Mouse (Mus musculus) G1E-ER4 (cell line): ENCODE data around the gene Ptpre. TPM values are rescaled to one million over a fixed set of nuclear protein-coding genes. Genes with fewer than 3 reads are reported as not detected.

ENCODE experiments used
- GATA1 ChIP-seq: IDR thresholded peaks from one replicate; pipeline ENCODE4 v1.8.0; 2012; ENCODE audit warnings: low read length, inconsistent platforms
- polyA plus RNA-seq: library from polyadenylated mRNA; stranded (reverse); fragments of >175 nt; gene quantifications from 2 replicates; pipeline ENCODE4 v1.2.3, GENCODE M21; 2012

Ptpre gene
- polyA plus RNA-seq, 1 experiment: 23.2 TPM

DNA sequence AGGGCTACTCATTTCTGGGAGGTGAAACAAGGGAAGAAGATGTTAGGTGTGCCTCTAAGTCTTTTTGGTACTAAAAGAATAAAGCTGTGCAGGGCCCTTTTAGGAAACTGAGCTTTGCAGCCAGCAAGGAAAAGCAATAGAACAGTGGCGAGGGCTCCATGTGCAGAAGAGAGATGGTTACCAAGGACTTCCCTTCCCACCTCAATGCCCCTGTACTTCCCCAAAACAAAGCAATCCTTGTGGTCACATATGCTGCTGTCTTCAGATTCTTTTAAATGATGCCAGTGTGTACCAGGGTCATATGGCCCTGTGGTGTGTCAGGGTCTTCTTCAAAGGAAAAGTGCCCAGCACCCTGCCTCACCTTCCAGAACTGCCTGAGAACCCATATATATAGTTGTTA, 167.8 kb downstream of the Ptpre start:
- no peak for TF ChIP-seq GATA1

DNA sequence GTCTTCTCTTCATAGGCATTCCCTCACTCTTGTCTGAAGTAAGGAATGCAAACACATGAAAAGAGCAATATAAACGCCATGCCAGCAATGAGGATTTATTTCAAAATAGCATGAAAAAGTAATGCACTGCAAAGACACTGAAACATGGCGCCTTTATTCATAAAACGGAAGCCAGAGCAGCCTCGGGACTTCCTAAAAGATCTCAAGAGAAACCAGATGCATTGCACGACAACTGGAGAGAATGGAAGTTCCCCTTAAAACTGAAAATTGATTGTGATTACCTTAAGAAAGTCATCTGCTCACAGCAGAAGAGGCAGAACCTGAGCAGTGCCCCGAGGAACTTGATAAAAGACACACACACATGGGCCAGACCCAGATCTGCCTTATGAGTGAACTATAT, 168.5 kb downstream of the Ptpre start:
- no peak for TF ChIP-seq GATA1

- no peak for TF ChIP-seq GATA1
Observed at GRCm38 (mm10) chr7:135710702-135711101, 173.4 kb downstream of the Ptpre start.

DNA sequence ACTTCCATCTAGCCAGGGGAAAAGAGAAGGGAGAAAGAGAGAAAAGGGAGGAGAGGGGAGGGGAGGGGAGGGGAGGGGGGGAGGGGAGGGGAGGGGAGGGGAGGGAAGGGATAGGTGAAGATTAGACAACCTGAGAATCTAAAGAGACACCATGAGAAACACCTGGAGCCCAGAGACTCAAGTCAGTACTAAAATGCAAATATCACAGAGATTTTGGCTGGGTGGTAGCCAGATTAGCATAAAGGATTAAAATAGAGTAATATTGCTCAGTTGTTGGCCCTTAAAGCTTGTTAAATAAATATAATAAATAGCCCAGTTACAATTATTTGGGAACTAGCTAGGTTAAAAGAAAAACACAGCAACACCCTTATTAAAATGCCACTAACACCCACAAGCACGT, 175.3 kb downstream of the Ptpre start:
- TF ChIP-seq GATA1: no peak

DNA sequence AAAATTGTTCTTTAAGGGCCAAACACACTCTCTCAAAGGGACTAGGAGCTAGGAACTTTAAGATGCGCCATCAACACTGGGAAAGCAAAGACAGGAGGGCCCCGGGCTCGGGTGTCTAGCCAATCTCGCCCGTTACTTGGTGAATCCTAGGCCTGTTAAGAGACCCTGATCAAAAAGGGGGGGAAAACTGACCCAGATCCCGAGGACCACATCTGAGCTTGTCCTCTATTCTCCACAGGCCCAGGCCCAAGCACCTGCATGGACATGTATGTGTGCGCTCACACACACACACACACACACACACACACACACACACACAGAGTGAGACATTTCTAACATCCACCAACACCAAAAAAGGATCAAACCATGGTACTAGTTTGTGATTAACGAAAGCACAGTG, 176.0 kb downstream of the Ptpre start:
- no peak for TF ChIP-seq GATA1

DNA sequence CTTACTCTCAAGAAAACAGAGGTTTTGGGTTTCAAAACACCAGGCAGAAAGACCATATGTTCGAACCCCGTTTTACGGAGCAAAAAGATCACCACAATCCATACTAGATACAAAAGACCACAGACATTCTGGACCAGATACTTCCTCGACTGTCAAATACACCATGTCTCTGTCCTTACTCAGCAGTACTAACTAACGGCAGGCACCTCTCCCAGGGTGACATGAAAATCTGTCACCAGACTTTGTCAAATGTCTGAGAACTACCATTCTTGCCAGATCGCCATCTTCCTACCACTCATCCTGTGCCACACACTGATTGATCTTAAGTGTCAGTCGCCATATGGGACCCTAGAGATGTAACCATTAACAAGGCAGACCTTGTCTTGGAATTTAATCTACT, 177.9 kb downstream of the Ptpre start:
- TF ChIP-seq GATA1: no peak

GRCm38 (mm10) chr7:135715642-135716444, 178.6 kb downstream of the Ptpre start, which contains the start of gene Mki67:
Mki67 (minus strand) TSS chr7:135716361.
- no peak for TF ChIP-seq GATA1

DNA sequence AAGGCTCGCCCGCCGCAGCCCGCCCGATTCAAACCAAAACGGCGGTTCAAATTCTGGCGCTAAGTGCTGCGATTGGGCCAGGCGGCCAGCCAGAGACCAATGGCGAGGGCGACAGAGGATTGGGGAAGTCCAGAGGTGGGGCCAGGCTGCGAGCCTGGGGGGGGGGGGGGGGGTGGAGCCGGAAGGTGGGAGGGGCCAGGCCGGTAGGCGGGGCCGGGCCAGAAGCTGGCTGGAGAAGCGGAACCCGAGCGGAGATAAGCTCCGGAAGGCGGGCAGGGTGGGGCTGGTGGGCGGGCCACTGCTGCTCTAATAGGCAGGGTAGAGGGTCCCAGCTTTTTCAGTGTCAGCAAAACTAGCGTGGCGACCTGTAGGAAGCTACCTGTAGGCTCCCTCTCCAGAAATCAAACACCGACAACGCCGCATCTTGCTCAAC, 179.2 kb downstream of the Ptpre start:
- TF ChIP-seq GATA1: no peak

DNA sequence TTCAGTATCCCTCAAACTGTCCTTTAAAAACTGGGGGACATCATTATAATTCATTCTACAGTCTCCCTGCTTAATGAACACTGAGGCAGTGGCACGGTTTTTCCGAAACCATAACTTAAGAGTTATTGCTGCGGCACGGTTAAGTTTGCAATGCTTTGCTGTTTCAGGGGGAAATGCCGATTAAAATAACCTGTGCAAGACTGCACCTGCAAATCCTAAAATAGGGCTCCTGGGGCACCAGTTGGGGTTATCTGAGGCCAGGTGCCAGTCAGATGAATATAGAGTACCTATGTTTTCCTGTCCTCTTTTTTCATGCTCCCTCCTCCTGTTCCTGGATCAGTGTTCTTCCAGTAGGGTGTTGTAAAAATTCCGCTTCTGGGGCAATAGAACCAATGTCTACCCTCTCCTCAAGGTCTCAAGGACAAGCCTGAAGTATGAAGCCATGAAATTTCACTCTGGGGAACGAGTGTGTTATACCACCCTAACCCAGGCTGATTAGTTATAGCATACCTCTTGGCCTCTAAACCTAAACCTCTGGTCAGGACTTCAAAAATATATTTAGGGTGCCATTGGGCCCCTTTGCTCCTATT, 179.8 kb downstream of the Ptpre start:
- TF ChIP-seq GATA1: no peak

DNA sequence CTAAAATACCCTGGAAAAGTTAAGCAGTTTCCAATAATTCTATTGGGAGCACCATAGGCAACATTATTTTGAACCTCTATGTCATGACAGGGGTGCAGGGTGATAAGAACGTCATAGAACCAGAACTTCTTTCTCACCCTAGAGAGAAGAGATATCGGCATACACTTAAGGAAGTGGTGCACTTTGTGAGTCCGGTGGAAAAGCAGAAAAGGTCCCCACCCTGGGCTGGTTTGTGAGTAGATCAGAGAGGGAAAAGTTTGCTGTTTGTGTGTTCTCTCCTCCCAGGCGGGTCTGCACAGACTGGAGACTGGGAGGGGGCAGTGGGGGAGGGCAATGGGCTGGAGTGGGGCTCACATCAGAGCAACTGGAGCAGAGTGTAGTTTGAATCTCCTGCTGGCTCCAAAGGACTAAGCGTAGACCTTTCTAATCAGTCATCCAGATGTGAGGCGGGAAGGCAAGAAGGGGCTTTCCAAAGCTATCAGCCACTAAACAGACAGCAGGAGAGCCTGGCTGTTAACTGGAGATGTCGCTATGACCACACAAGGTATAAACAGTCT, 184.2 kb downstream of the Ptpre start:
- peak; percentile 54 for TF ChIP-seq GATA1

DNA sequence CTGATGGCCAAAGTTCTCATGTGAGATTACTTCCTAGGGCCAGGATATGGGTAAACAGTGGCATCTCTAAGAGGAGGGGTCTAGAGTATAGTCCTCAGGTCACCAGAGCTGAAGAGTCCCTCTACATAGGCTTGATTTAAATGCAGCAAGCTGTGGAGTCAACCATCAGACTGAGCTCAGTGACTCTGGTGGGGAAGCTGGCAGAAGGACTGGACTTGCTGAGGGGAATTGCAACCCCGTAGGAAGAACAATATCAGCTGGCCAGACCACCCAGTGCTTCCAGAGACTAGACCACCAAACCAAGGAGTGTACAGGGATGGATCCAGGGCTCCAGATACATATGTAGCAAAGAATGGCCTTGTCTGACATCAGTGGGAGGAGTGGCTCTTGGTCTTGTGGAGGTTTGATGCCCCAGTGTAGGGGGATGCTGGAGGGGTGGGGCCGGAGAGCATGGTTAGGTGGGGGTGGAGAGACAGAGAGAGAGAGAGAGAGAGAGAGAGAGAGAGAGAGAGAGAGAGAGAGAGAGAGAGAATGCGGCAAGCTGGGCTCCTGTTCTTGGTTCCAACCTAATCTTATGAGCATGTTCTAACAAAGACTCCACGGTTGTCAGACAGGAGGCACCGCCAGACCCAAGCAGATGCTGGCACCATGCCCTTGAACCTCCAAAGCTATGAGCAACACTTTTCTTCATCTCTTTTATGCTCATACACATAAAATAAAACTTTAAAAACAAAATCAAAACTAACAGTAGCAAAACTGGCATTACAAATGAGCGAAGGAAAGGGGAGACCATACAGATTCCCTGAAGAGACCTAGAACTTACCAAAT, 184.9 kb downstream of the Ptpre start:
- TF ChIP-seq GATA1: no peak

DNA sequence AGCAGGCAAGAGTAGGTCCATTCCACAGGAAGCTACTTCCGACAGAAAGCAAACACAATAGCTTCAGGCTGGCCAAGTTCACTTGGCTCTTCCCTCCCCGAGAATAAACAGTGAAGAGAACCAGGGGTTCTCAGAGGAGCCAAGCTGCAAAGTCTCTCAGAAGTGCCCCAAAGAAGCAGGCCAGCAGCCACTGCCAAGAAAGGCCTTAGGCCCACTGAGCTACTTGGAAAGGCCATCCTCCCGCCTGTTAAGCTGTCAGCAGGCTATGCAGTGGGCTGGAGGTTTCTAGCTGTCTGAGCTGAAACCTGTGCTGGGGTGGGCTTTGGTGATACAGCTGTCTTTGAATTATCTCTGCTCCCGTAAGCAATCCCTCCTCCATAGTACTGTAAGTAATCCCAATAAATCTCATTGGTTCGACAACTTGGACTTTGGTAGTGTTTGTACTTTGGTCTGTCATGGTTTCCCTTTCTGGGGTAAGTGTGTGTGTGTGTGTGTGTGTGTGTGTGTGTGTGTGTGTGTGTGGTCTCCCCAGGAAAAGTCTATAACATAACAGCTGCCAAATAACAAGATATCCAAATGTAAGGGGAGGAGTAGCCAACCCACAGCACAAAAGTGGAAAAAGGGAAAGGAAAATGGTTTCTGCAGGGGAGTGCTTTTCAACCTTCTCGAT, 186.5 kb downstream of the Ptpre start:
- TF ChIP-seq GATA1: no peak

- TF ChIP-seq GATA1: no peak
Observed at GRCm38 (mm10) chr7:135726707-135727106, 189.4 kb downstream of the Ptpre start.

DNA sequence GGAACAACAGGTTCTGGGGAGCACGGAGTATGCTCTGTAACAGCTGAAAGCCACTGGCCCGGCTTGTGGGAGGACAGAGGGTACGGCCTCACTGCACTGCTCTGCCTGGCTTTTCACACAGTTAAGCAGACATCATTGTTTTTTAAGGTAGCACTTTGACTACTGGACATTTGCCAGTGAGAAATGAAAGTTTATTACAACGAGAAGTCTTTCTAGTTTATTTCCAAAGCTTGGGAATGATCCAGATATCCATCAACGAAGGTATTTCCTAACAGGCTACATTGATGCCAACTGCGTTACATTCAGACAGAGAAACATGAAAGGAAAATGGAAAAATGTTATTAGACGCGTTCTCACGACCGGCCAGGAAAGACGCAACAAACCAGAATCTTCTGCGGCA, 190.8 kb downstream of the Ptpre start:
- no peak for TF ChIP-seq GATA1

DNA sequence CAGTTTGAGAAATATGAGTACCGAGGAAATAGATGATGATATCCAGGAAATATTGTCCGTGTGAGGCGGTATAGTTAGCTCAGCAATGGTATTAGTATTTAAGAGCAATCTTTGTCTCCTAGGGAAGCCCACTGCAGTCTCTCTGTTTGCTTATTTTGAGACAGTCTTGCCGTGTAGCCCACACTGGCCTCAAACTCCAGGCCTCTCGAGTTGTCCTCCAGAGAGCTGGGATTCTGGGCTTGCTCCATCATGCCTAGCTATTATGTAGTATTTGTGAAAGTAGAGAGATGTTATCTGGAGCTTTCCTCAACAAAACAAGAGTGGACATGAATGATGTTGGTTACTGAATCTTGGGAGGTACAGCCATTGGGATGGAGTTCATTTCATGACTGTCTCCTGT, 197.1 kb downstream of the Ptpre start:
- no peak for TF ChIP-seq GATA1
